Mouse (Mus musculus) gastrocnemius, adult 2 months (tissue): ENCODE data around the gene Usp33. TPM values are rescaled to one million over a fixed set of nuclear protein-coding genes. Genes with fewer than 3 reads are reported as not detected.

Source experiments
- DNase-seq: peaks from one replicate; pipeline ENCODE4 v3.0.0; 2022
- H3K27ac ChIP-seq: fragments of 200-600 bp; 2 replicates; pipeline ENCODE4 v1.8.1; 2022; ENCODE audit warnings: mild to moderate bottlenecking
- H3K4me3 ChIP-seq: fragments of 200-600 bp; 2 replicates; pipeline ENCODE4 v1.8.1; 2022; ENCODE audit warnings: mild to moderate bottlenecking, moderate library complexity
- CTCF ChIP-seq: fragments of 200-600 bp; IDR thresholded peaks from 2 replicates; pipeline ENCODE4 v1.8.1; 2022; ENCODE audit warnings: antibody characterized with exemption, mild to moderate bottlenecking, moderate library complexity
- intact Hi-C: fragments of 180-260 bp; cut with DNase I; formaldehyde crosslinking; loops from one replicate; pipeline ENCODE4 v1.15.1; 2025
- total RNA-seq, 2 experiments: library from RNA; stranded (reverse); gene quantifications; 2 replicates each; pipeline ENCODE4 v1.2.3; 2021

Gene Usp33
- total RNA-seq, 2 experiments from 2014 or later: 20.9 to 22.0 TPM

- DNase-seq: no peak
- intact Hi-C loops: no loop called here
- Histone ChIP-seq H3K4me3 (no peak overlapping the region), H3K27ac (no peak overlapping the region; the same call in 1 of the 2 replicates)
- TF ChIP-seq CTCF: no peak
These were observed 4.2 kb downstream of the Usp33 start for GRCm38 (mm10) chr3:152350431-152350830.

- no peak for DNase-seq
- intact Hi-C loops: no loop called here
- H3K27ac ChIP-seq: no peak overlapping the region; the same call in 1 of the 2 replicates
- H3K4me3 ChIP-seq: no peak overlapping the region
- no peak for TF ChIP-seq CTCF
These were observed 4.7 kb downstream of the Usp33 start for GRCm38 (mm10) chr3:152350966-152351365.

- intact Hi-C loops: no loop called here
- H3K27ac ChIP-seq: no peak overlapping the region
- TF ChIP-seq CTCF: no peak
- H3K4me3 ChIP-seq: no peak overlapping the region
- no peak for DNase-seq
These were observed 6.0 kb downstream of the Usp33 start for GRCm38 (mm10) chr3:152352289-152352688.

DNA sequence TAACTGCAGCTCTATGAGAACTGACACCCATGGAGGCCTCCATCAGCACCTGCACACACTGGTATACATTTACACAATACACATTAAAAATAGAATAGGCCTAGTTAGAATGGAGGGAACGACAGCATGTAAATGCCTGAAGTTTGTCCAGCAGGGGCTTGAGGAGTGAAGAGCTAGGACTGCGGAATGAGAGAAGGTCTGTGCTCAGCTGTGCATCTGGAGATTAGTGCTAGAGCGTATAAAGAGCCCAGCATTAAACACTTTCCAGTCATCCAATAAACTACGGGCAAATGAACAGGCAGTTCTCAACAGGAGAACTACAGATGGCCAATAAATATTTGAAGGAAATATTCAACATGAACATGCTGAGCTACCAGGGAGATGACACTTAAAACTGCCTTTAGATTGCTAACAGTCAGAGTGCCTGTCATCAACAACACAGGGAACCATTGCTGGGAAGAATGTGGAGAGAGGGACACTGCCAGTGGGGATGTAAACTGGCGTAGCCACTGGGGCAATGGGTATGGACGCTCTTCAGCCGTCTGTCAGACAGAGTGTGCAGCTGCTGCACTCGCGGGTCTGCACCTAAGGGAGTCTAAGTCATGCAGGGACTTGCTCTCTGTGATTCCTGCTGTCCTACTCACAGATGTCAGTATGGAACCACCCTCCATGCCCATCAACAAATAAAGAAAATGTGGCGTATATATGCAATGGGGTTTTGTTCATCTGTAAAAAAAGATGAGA is 7.3 kb downstream of the Usp33 start:
- TF ChIP-seq CTCF: no peak
- no peak overlapping the region for H3K27ac ChIP-seq
- intact Hi-C loops: no loop called here
- DNase-seq: no peak
- no peak overlapping the region for H3K4me3 ChIP-seq

DNA sequence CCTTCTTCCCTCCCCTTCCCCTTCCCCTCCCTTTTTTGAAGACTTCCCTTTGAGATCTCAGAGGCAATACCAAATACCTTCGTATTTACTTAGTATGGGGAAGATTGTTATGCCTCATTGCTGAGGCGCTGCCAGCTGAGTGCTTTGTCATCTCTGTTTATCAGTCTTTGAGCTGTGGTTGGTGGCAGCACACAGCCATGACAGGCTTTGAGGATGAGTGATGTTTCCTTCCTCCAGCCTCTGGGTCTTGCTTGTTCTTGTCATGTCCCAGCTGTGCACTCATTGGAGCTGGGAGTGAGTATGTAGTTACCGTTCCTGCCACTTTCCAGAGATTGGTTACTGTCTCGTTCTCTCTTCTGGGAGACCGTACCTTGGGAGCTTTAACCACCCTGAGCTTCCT is 9.1 kb downstream of the Usp33 start:
- intact Hi-C loops: no loop called here
- TF ChIP-seq CTCF: no peak
- Histone ChIP-seq H3K27ac (no peak overlapping the region), H3K4me3 (no peak overlapping the region)
- DNase-seq: no peak

DNA sequence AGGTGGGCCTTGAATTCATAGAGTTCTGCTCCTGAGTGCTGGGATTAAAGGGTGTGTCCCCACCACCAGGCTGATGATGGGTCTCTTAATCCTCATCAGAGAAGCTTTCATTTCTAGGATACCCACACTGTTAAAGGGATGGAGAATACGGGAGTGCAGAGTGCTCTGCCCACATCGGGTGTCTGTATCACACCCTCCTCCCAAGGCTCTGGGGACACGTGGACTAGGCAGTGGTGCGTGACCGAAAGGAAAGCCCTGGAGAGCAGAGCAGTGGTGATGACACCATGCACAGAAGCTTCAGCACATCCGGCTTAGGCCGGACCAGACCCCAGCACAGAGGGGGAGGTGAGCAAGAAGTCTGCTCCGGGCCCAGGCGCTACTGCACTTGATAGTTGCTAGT is 10.5 kb downstream of the Usp33 start:
- no peak for TF ChIP-seq CTCF
- intact Hi-C loops: no loop called here
- DNase-seq: no peak
- Histone ChIP-seq H3K4me3 (no peak overlapping the region), H3K27ac (no peak overlapping the region)

- H3K4me3 ChIP-seq: no peak overlapping the region
- TF ChIP-seq CTCF: no peak
- H3K27ac ChIP-seq: peak overlapping the region; percentile 74
- DNase-seq: peak; percentile 72
- intact Hi-C loops: no loop called here
These were observed 12.9 kb downstream of the Usp33 start for GRCm38 (mm10) chr3:152359151-152359550.

- intact Hi-C loops: no loop called here
- no peak for TF ChIP-seq CTCF
These were observed 17.9 kb downstream of the Usp33 start for GRCm38 (mm10) chr3:152364181-152364580.

GRCm38 (mm10) chr3:152376063-152376462 is 29.8 kb downstream of the Usp33 start:
- no peak for TF ChIP-seq CTCF
- no peak for DNase-seq
- Histone ChIP-seq H3K4me3 (no peak overlapping the region), H3K27ac (no peak overlapping the region)
- intact Hi-C loops: no loop called here

More at GRCm38 (mm10) chr3:152364181-152364580, 17.9 kb downstream of the Usp33 start:
- Histone ChIP-seq H3K27ac (no peak overlapping the region), H3K4me3 (no peak overlapping the region)
- no peak for DNase-seq

DNA sequence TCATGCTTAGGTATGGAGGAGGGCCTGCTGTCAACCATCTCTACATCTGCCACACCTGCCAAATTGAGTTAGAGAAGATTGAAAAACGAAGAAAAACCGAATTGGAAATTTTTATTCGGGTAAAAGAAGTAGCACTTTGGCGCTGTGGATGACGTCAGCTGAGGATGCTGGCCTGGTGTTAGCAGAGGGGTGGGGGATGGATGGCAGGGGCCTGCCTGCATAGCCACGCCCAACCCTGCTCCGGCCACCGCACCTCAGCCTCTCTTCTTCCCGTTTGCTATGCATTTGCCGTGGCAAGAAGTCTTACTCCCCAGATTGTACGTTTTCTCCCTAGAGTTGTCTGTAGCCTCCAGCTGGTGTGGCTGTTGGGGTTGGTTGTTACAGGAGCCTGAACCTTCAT is 37.8 kb downstream of the Usp33 start:
- intact Hi-C loops: no loop called here
- TF ChIP-seq CTCF: no peak
- H3K27ac ChIP-seq: no peak overlapping the region
- H3K4me3 ChIP-seq: no peak overlapping the region
- no peak for DNase-seq

DNA sequence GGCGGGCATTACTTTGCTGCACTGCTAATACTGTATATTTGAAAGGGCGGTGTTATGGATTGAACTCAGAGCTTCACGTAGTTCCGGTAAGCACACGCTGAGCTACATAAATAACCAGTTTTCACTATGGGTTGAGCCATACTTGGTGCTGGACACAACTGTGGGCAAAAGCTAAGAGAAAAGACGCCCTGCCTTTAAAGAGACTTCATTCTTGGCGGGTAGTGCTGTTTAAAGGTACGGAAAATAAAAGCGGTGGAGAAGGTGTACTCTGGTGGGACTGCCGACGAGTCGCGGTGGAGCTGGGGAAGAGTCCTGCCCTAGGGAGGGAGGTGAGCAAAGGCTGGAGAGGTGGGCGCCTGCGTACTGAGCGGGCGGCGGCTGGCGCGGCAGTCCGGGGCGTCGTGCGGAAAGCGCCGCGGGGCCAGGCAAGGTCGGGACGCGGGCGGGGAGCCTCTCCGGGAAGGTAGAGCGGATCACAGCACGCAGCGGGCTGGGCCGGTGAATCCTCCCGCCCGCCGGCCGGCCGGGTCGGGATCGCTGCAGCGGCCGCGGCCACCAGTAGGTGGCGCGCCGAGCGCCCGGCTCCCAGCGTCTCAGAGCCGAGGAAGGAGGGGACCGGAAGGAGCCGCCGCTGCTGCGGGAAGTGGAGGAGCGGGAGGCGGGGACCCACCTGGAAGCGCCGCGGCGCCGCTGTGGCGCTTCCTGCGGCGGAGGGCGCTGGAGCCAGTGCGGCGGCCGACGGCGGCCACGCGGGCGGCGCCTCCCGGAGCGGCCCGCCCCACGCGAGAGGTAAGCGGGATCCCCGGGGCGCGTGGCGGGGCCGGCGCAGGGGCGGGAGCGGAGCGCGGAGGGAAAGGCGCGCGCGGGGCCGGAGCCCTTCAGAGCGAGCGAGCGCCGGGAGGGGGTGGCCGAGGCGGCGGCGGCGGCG is 49.3 kb downstream of the Usp33 start, which contains the start of gene Zzz3:
TSS of gene Zzz3 (plus strand) at position 124 of the 928 bp plus-strand sequence.
- Histone ChIP-seq H3K27ac (peak within 1 kb of the TSS; percentile 100), H3K4me3 (peak within 1 kb of the TSS; percentile 89)
- peak; percentile 95 for DNase-seq
- TF ChIP-seq CTCF: peak; percentile 100; the same call in 1 of the 2 replicates
- intact Hi-C loops: loop anchor here (1.0 to 5.0 kb wide), 2 partner anchors 83 to 357 kb away; no protein-coding TSS in a partner anchor

DNA sequence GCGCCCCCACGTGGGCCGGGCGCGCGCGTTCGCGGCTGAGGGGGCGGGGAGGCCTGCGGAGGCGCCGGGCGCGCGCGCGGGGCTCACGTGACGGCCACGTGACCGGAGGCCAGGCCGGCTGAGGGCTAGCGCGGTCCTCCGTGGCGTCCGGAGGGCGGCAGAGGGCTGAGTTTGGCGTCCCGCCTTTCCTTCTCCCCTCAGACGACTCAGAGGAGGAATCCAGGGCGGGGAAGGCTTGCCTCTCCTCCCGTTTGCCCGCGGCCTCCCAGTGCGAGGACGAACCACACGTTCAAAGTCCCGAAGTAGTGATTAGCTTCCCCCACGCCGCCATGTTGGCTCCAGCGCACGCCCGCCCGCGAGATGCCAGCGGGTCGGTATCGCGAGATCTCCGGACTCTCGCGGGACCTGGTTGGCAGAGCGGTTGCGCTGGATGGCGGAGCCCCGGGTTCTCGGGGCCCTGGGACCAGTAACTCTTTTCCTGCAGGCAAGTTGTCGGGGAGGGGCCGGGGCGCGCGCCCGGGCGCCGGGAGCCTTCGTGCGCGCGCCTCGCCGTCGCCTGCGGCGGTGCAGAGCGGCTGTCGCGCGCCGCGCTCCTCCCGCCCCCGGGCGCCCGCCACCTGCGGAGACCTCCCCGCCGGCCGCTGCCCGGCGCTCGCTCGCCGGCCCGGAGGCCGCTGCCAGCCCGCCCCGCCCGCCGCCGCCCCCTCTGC is 50.2 kb downstream of the Usp33 start:
- peak overlapping the region; percentile 100 for H3K27ac ChIP-seq
- H3K4me3 ChIP-seq: peak overlapping the region; percentile 89
- no peak; the same call in 1 of the 2 replicates for TF ChIP-seq CTCF
- peak; percentile 98 for DNase-seq
- intact Hi-C loops: loop anchor here (5.0 kb wide), 1 partner anchor 356 kb away; no protein-coding TSS in a partner anchor
